Mouse (Mus musculus) CH12.LX (cell line): ENCODE results near the gene Slc25a12. TPM values are rescaled to one million over a fixed set of nuclear protein-coding genes. Genes with fewer than 3 reads are reported as not detected.

Experiments used
- DNase-seq: peaks from one replicate; pipeline ENCODE4 v3.0.0-alpha.2; 2013; ENCODE audit errors: extremely low read depth
- H3K27ac ChIP-seq: 2 replicates; pipeline ENCODE4 v1.5.1; 2012; ENCODE audit warnings: low read depth, mild to moderate bottlenecking, control low read depth, moderate library complexity; ENCODE audit not compliant: insufficient read depth
- H3K27me3 ChIP-seq: replicated peaks from 2 replicates; pipeline ENCODE3; 2012; ENCODE audit warnings: inconsistent platforms
- H3K36me3 ChIP-seq, 2 experiments: replicated peaks in 1 of 2; 2 replicates each; pipeline versions ENCODE3 to v1.6.1; 2012; ENCODE audit warnings: inconsistent platforms in 1 of 2, low read length in 1 of 2, mild to moderate bottlenecking in 1 of 2, mixed read lengths in 1 of 2, moderate library complexity in 1 of 2; ENCODE audit not compliant: control insufficient read depth in 1 of 2, insufficient read depth in 1 of 2
- H3K4me1 ChIP-seq, 2 experiments: 2 replicates each; pipeline ENCODE4 v1.6.1; 2012; ENCODE audit warnings: inconsistent platforms in 1 of 2, moderate library complexity in 1 of 2; ENCODE audit not compliant: insufficient read depth in 2 of 2, control insufficient read depth in 1 of 2
- H3K4me2 ChIP-seq: 2 replicates; pipeline ENCODE4 v1.6.1; 2012; ENCODE audit warnings: low read depth, mild to moderate bottlenecking, control low read depth; ENCODE audit not compliant: poor library complexity, insufficient read depth, severe bottlenecking
- H3K4me3 ChIP-seq, 3 experiments: fragments of 150-350 bp in 1 of 3; sonication (generic) in 1 of 3; replicated peaks in 1 of 3; 2 replicates each; pipeline versions ENCODE3 to v1.5.1; 2011 to 2012; ENCODE audit warnings: low read depth in 2 of 3, low read length in 2 of 3, mild to moderate bottlenecking in 2 of 3, moderate library complexity in 2 of 3, control low read depth in 1 of 3, improper control_type of control experiment in 1 of 3, inconsistent platforms in 1 of 3, mixed read lengths in 1 of 3; ENCODE audit not compliant: poor library complexity in 1 of 3
- H3K79me2 ChIP-seq: replicated peaks from 2 replicates; pipeline ENCODE4 v1.6.1; 2012; ENCODE audit warnings: mild to moderate bottlenecking, moderate library complexity; ENCODE audit not compliant: control insufficient read depth, poor library complexity, insufficient read depth, severe bottlenecking; ENCODE audit errors: extremely low read depth
- H3K9ac ChIP-seq: 2 replicates; pipeline ENCODE4 v1.6.1; 2012; ENCODE audit warnings: low read depth, mild to moderate bottlenecking, control low read depth, moderate library complexity; ENCODE audit not compliant: insufficient read depth
- H3K9me3 ChIP-seq: replicated peaks from 2 replicates; pipeline ENCODE3; 2012; ENCODE audit warnings: low read length, inconsistent platforms, mixed read lengths
- CTCF ChIP-seq, 2 experiments: IDR thresholded peaks in 1 of 2; conservative IDR thresholded peaks in 1 of 2; 2 replicates each; pipeline ENCODE4 v1.5.1; 2011 to 2012; ENCODE audit warnings: low read depth in 2 of 2, low read length in 2 of 2, improper control_type of control experiment in 1 of 2, inconsistent platforms in 1 of 2, mild to moderate bottlenecking in 1 of 2, moderate library complexity in 1 of 2
- ELF1 ChIP-seq: IDR thresholded peaks from 2 replicates; pipeline ENCODE4 v1.6.1; 2014; ENCODE audit warnings: low read depth, mild to moderate bottlenecking, inconsistent platforms, low read length, improper control_type of control experiment
- EP300 ChIP-seq: IDR thresholded peaks from 2 replicates; pipeline ENCODE4 v1.6.1; 2011; ENCODE audit warnings: low read length, improper control_type of control experiment
- ETS1 ChIP-seq: conservative IDR thresholded peaks from 2 replicates; pipeline ENCODE4 v1.6.1; 2012; ENCODE audit warnings: low read depth, mild to moderate bottlenecking, inconsistent platforms, low read length, improper control_type of control experiment, moderate library complexity
- HCFC1 ChIP-seq: IDR thresholded peaks from 2 replicates; pipeline ENCODE4 v1.6.1; 2012; ENCODE audit warnings: low read depth, mild to moderate bottlenecking, inconsistent platforms, low read length, improper control_type of control experiment
- IRF4 ChIP-seq: IDR thresholded peaks from 2 replicates; pipeline ENCODE4 v1.6.1; 2014; ENCODE audit warnings: low read depth, mild to moderate bottlenecking, inconsistent platforms, low read length, improper control_type of control experiment
- MAFK ChIP-seq: IDR thresholded peaks from 2 replicates; pipeline ENCODE4 v1.6.1; 2011; ENCODE audit warnings: low read length, improper control_type of control experiment; ENCODE audit not compliant: insufficient replicate concordance
- MEF2A ChIP-seq: IDR thresholded peaks from 2 replicates; pipeline ENCODE4 v1.6.1; 2014; ENCODE audit warnings: low read depth, mild to moderate bottlenecking, inconsistent platforms, low read length, improper control_type of control experiment, borderline replicate concordance
- MYC ChIP-seq: IDR thresholded peaks from 2 replicates; pipeline ENCODE4 v1.6.1; 2011; ENCODE audit warnings: low read depth, mild to moderate bottlenecking, improper control_type of control experiment, low read length
- NELFE ChIP-seq: IDR thresholded peaks from 2 replicates; pipeline ENCODE4 v1.6.1; 2011; ENCODE audit warnings: low read depth, low read length, improper control_type of control experiment
- NRF1 ChIP-seq: IDR thresholded peaks from 2 replicates; pipeline ENCODE4 v1.6.1; 2014; ENCODE audit warnings: low read depth, mild to moderate bottlenecking, inconsistent platforms, low read length, improper control_type of control experiment, moderate library complexity
- PAX5 ChIP-seq: IDR thresholded peaks from 2 replicates; pipeline ENCODE4 v1.6.1; 2012; ENCODE audit warnings: low read length, inconsistent platforms, mixed read lengths
- POLR2A ChIP-seq: IDR thresholded peaks from 2 replicates; pipeline ENCODE4 v1.6.1; 2011; ENCODE audit warnings: low read depth, mild to moderate bottlenecking, improper control_type of control experiment, low read length
- RAD21 ChIP-seq: IDR thresholded peaks from 2 replicates; pipeline ENCODE4 v1.6.1; 2011; ENCODE audit warnings: low read depth, mild to moderate bottlenecking, low read length, improper control_type of control experiment, moderate library complexity
- UBTF ChIP-seq: IDR thresholded peaks from 2 replicates; pipeline ENCODE4 v1.6.1; 2012; ENCODE audit warnings: low read depth, mild to moderate bottlenecking, inconsistent platforms, low read length, improper control_type of control experiment, moderate library complexity
- USF1 ChIP-seq: IDR thresholded peaks from 2 replicates; pipeline ENCODE4 v1.6.1; 2014; ENCODE audit warnings: low read depth, mild to moderate bottlenecking, inconsistent platforms, low read length, improper control_type of control experiment
- USF2 ChIP-seq: conservative IDR thresholded peaks from 2 replicates; pipeline ENCODE4 v1.6.1; 2011; ENCODE audit warnings: low read depth, low read length, improper control_type of control experiment
- ZC3H11A ChIP-seq: IDR thresholded peaks from 2 replicates; pipeline ENCODE4 v1.6.1; 2012; ENCODE audit warnings: low read depth, mild to moderate bottlenecking, inconsistent platforms, low read length, improper control_type of control experiment
- ZKSCAN1 ChIP-seq: IDR thresholded peaks from 2 replicates; pipeline ENCODE4 v1.6.1; 2012; ENCODE audit warnings: low read depth, inconsistent platforms, low read length, improper control_type of control experiment, borderline replicate concordance
- ZMIZ1 ChIP-seq: IDR thresholded peaks from 2 replicates; pipeline ENCODE4 v1.6.1; 2012; ENCODE audit warnings: low read depth, mild to moderate bottlenecking, inconsistent platforms, low read length, improper control_type of control experiment
- ZNF384 ChIP-seq: IDR thresholded peaks from 2 replicates; pipeline ENCODE4 v1.6.1; 2012; ENCODE audit warnings: low read depth, low read length, improper control_type of control experiment, inconsistent platforms
- dilution Hi-C: fragments of 300-500 bp; cut with MboI; formaldehyde crosslinking; loops from 2 replicates; pipeline ENCODE4 v1.14.3; 2020; ENCODE audit warnings: low sequenced_read_pairs; ENCODE audit not compliant: extremely low pct_unique_long_range_greater_than_20kb, extremely low pct_ligation_motif_present
- in situ Hi-C: fragments of 300-500 bp; cut with MboI; formaldehyde crosslinking; loops from 3 replicates; pipeline ENCODE4 v1.14.3; 2019; ENCODE audit warnings: low sequenced_read_pairs, low pct_ligation_motif_present, low pct_unique_long_range_greater_than_20kb, mixed read lengths
- polyA plus RNA-seq: library from polyadenylated mRNA; unstranded; fragments of >175 nt; gene quantifications from 2 replicates; pipeline ENCODE4 v1.2.1, GENCODE M21; 2012; ENCODE audit warnings: low read depth; ENCODE audit not compliant: insufficient read length
- total RNA-seq, 2 experiments: library from RNA; depleted of rRNA; stranded (reverse); fragments of 300-350 nt in 1 of 2; fragments of >200 nt in 1 of 2; gene quantifications; 2 replicates each; pipeline ENCODE4 v1.2.3; 2012 to 2014

The Slc25a12 gene
- total and polyA plus RNA-seq, 3 experiments = 97.1 to 211 (median 123) TPM

DNA sequence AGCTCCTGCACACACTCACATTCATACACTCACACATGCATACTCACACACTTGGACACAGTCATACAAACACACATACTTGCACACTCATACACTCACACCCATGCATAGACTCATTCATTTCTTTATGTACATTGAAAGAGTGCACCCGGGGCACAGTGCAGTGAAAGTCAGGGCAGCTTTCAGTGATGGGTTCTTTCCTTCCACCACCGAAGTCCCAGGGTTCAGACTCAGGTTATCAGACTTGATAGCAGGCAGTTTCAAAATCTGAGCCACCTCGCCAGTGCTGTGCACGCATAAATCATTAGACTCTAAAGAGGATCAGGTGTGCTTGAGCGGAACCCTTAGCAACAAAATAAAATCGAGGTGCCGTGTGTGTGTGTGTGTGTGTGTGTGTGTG lies 17.4 kb downstream of the Slc25a12 start:
- in situ Hi-C loops (no loop called here), dilution Hi-C loops (no loop called here)
- no peak overlapping the region for H3K9ac ChIP-seq
- H3K79me2 ChIP-seq = peaks cover 7% of the 10 kb centered on the region
- no peak overlapping the region for H3K4me3 ChIP-seq
- no peak for TF ChIP-seq RAD21
- TF ChIP-seq USF2 = no peak
- no peak for TF ChIP-seq USF1
- TF ChIP-seq UBTF = no peak
- no peak for TF ChIP-seq PAX5
- TF ChIP-seq ELF1 = no peak
- no peak for TF ChIP-seq IRF4
- no peak for TF ChIP-seq ZKSCAN1
- TF ChIP-seq MAFK = no peak
- TF ChIP-seq MEF2A = no peak
- no peak for TF ChIP-seq HCFC1
- TF ChIP-seq ZMIZ1 = no peak
- TF ChIP-seq POLR2A = no peak
- TF ChIP-seq ZC3H11A = no peak
- TF ChIP-seq NRF1 = no peak
- no peak for TF ChIP-seq CTCF (conservative IDR thresholded peaks at IDR 0.05 in 1 of 2, IDR thresholded peaks at IDR 0.05 in 1 of 2; ENCODE audit: low read depth in 2 of 2, low read length in 2 of 2)
- no peak for TF ChIP-seq ETS1
- H3K4me1 ChIP-seq = peaks cover 13 to 21% of the 10 kb centered on the region in 2 experiments
- no peak for DNase-seq
- peaks cover 0 to 49% of the 10 kb centered on the region in 2 experiments for H3K36me3 ChIP-seq
- no peaks in the 10 kb centered on the region for H3K27me3 ChIP-seq
- no peaks in the 10 kb centered on the region for H3K9me3 ChIP-seq
- H3K27ac ChIP-seq = no peak overlapping the region
- H3K4me2 ChIP-seq = no peak overlapping the region

DNA sequence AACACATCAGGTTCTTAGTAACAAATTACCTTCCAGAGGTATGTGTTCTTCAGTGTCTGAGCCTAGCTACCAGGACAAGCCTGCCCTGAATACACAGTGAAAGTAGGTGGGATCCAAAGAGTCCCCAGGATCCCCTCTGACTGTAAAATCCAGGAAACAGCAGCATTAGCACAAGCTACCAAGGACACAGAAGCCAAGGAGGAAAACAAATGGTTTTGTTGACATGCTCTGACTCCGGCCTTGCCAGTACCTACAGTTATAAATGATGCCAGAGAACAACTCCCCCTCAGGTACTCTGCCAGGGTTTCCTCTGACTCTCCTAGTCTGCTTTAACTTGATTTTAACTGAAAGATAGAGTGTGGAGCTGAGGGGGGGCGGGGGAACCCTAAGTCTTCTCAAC lies 18.0 kb downstream of the Slc25a12 start:
- dilution Hi-C loops = no loop called here
- in situ Hi-C loops = no loop called here
- no peaks in the 10 kb centered on the region for H3K27me3 ChIP-seq
- peaks cover 0 to 50% of the 10 kb centered on the region in 2 experiments for H3K36me3 ChIP-seq
- H3K79me2 ChIP-seq = peaks cover 7% of the 10 kb centered on the region
- H3K4me2 ChIP-seq = no peak overlapping the region
- H3K4me1 ChIP-seq = peaks cover 13 to 18% of the 10 kb centered on the region in 2 experiments
- no peak for DNase-seq
- H3K9ac ChIP-seq = no peak overlapping the region
- H3K9me3 ChIP-seq = no peaks in the 10 kb centered on the region
- TF ChIP-seq ZNF384 (no peak), USF1 (no peak), NELFE (no peak), IRF4 (no peak), ZKSCAN1 (no peak), USF2 (no peak), MYC (no peak), EP300 (no peak)
- TF ChIP-seq, all 38 proteins: peak for 0
- Histone ChIP-seq H3K4me3 (no peak overlapping the region), H3K27ac (no peak overlapping the region)
